Mouse (Mus musculus) C2C12 (cell line): ENCODE results near the gene Nav2.

Source experiments
- CTCF ChIP-seq: IDR thresholded peaks from one replicate; pipeline ENCODE4 v1.5.1; 2011; ENCODE audit not compliant: control insufficient read depth, insufficient read depth, insufficient read length
- FOSL1 ChIP-seq: IDR thresholded peaks from one replicate; pipeline ENCODE4 v1.8.0; 2011; ENCODE audit warnings: mild to moderate bottlenecking, low read length; ENCODE audit not compliant: poor library complexity, insufficient read depth, severe bottlenecking
- MAX ChIP-seq: IDR thresholded peaks from one replicate; pipeline ENCODE4 v1.6.1; 2011; ENCODE audit warnings: mild to moderate bottlenecking, control low read depth
- MYOD1 ChIP-seq: IDR thresholded peaks from one replicate; pipeline ENCODE4 v1.6.1; 2011; ENCODE audit warnings: low read depth; ENCODE audit not compliant: control insufficient read depth, insufficient read length
- MYOG ChIP-seq: IDR thresholded peaks from one replicate; pipeline ENCODE4 v1.6.1; 2011; ENCODE audit not compliant: control insufficient read depth, insufficient read length; ENCODE audit errors: extremely low read depth
- USF1 ChIP-seq: IDR thresholded peaks from one replicate; pipeline ENCODE4 v1.6.1; 2011; ENCODE audit warnings: low read depth, mild to moderate bottlenecking, control low read depth, moderate library complexity

DNA sequence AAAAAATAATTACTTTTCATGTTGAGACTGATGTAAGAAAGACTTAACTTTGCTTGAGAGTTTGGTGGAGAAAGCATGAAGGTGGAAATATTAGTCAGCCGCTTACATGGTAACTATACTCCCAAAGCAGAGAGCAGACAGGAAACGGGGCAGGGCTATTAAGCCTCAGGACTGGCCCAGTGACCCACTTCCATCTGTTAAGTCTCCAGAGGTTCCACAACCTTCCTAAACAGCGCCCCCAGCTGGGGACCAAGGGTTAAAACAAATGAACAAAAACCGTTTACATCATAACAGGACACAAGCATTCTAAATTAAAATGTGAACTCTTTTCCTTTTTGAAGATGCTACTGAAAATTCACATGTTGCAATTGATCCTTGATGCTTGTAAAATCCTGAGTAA is 29.7 kb downstream of the Nav2 start:
- TF ChIP-seq USF1 = no peak
- no peak for TF ChIP-seq MYOD1
- no peak for TF ChIP-seq CTCF
- no peak for TF ChIP-seq MAX
- TF ChIP-seq MYOG = no peak
- no peak for TF ChIP-seq FOSL1
